Mouse (Mus musculus) heart, embryonic 14.5 days (tissue): ENCODE results near the gene Akt2. TPM values are rescaled to one million over a fixed set of nuclear protein-coding genes. Genes with fewer than 3 reads are reported as not detected.

Experiments
- ATAC-seq: fragments of 200-750 bp; cut with Nextera tagmentation; 2 replicates; pipeline ENCODE4 v1.8.0; 2017; ENCODE audit warnings: low read depth, moderate TSS enrichment; ENCODE audit not compliant: insufficient number of reproducible peaks, insufficient read depth, low FRiP score
- H3K27ac ChIP-seq, 2 experiments: fragments of 200-500 bp in 1 of 2; fragments of 300-500 bp in 1 of 2; sonication (generic) in 1 of 2; replicated peaks in 1 of 2; 2 replicates each; pipeline ENCODE4 v1.5.1; 2012 to 2014; ENCODE audit warnings: low read depth in 2 of 2, low read length in 2 of 2, control low read depth in 1 of 2, mild to moderate bottlenecking in 1 of 2, mixed read lengths in 1 of 2; ENCODE audit not compliant: control insufficient read depth in 1 of 2, insufficient read depth in 1 of 2
- H3K27me3 ChIP-seq: fragments of 300-500 bp; sonication (generic); 2 replicates; pipeline ENCODE4 v1.6.1; 2014; ENCODE audit warnings: mild to moderate bottlenecking, low read length, control low read depth; ENCODE audit not compliant: control insufficient read depth, insufficient read depth
- H3K36me3 ChIP-seq: fragments of 300-500 bp; sonication (generic); 2 replicates; pipeline ENCODE4 v1.6.1; 2014; ENCODE audit warnings: mild to moderate bottlenecking, control low read depth, low read length, mixed read lengths; ENCODE audit not compliant: control insufficient read depth, insufficient read depth
- H3K4me1 ChIP-seq, 2 experiments: fragments of 200-500 bp in 1 of 2; fragments of 300-500 bp in 1 of 2; sonication (generic) in 1 of 2; 2 replicates each; pipeline ENCODE4 v1.6.1; 2012 to 2014; ENCODE audit warnings: low read length in 2 of 2, control low read depth in 1 of 2, mixed read lengths in 1 of 2; ENCODE audit not compliant: control insufficient read depth in 2 of 2, insufficient read depth in 2 of 2
- H3K4me2 ChIP-seq: fragments of 300-500 bp; sonication (generic); 2 replicates; pipeline ENCODE4 v1.6.1; 2014; ENCODE audit warnings: mild to moderate bottlenecking, low read length
- H3K4me3 ChIP-seq, 2 experiments: fragments of 200-500 bp in 1 of 2; fragments of 300-500 bp in 1 of 2; sonication (generic) in 1 of 2; 2 replicates each; pipeline ENCODE4 v1.5.1; 2012 to 2014; ENCODE audit warnings: low read length in 2 of 2, mild to moderate bottlenecking in 2 of 2, control low read depth in 1 of 2, low read depth in 1 of 2, moderate library complexity in 1 of 2; ENCODE audit not compliant: control insufficient read depth in 1 of 2, insufficient read depth in 1 of 2
- H3K9ac ChIP-seq: fragments of 300-500 bp; sonication (generic); 2 replicates; pipeline ENCODE4 v1.6.1; 2014; ENCODE audit warnings: mild to moderate bottlenecking, low read length
- H3K9me3 ChIP-seq: fragments of 300-500 bp; sonication (generic); 2 replicates; pipeline ENCODE4 v1.6.1; 2016; ENCODE audit warnings: low read length, control low read depth; ENCODE audit not compliant: control insufficient read depth
- WGBS: fragments of 180-500 bp; shearing (Covaris S2); extraction: QIAGEN DNeasy Blood & Tissue Kit; methylation state at CpG from one replicate; pipeline ENCODE4 v1.1.7; 2014; 5-methylcytosine and 5-hydroxymethylcytosine counted together
- polyA plus RNA-seq: library from polyadenylated mRNA; unstranded; fragments of >200 nt; fragmentation: Nextera tagmentation; extraction: Ambion mirVana; gene quantifications from 2 replicates; pipeline ENCODE4 v1.2.1, GENCODE M21; 2014

The Akt2 gene
- polyA plus RNA-seq, 1 experiment from 2014 or later: 76.0 TPM

DNA sequence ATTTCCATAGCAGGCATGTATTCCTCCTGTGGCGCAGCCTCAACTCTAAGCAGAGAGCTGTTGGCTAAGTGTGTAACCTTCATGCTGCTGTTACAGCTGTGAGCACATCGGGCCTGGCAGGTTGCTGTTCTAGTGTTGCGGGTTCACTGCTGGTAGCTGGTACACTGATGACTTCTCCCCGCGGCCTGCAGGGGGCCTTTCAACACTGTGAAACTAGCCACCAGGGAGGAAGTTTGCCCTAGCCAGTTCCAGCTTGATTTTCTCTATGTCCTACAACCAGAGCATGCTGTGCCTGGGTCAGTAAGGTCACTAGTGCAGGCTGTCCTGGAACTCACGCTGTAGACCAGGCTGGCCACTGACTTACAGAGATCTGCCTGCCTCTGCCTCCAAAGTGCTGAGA lies 14.4 kb upstream of the Akt2 start:
- H3K27ac ChIP-seq: no peak overlapping the region
- H3K4me2 ChIP-seq: no peak overlapping the region
- no peaks in the 10 kb centered on the region for H3K4me1 ChIP-seq
- no peak overlapping the region for H3K4me3 ChIP-seq
- 72% methylated on average over 6 of the region's 6 CpGs for WGBS
- ATAC-seq: no peak
- no peaks in the 10 kb centered on the region for H3K27me3 ChIP-seq
- peaks cover 84% of the 10 kb centered on the region for H3K36me3 ChIP-seq
- H3K9ac ChIP-seq: no peak overlapping the region
- no peaks in the 10 kb centered on the region for H3K9me3 ChIP-seq

DNA sequence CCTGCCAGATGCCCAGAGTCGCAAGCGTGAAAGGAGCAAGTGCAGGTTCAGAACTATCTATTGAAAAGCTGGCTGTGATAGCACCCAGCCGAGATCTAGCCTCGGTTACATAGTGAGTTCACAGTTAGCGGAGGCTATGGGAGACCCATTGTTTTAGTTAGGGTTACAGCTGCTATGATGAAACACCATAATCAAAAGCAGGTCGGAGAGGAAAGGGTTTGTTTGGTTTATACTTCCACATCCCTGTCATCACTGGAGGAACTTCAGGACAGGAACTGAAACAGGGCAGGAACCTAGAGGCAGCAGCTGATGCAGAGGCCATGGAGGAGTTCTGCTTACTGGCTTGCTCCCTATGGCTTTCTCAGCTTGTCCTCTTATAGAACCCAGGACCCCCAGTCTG lies 13.8 kb upstream of the Akt2 start:
- no peak overlapping the region for H3K27ac ChIP-seq
- 90% methylated on average over 6 of the region's 6 CpGs for WGBS
- H3K27me3 ChIP-seq: no peaks in the 10 kb centered on the region
- H3K4me3 ChIP-seq: no peak overlapping the region
- no peaks in the 10 kb centered on the region for H3K9me3 ChIP-seq
- no peaks in the 10 kb centered on the region for H3K4me1 ChIP-seq
- H3K36me3 ChIP-seq: peaks cover 84% of the 10 kb centered on the region
- no peak overlapping the region for H3K9ac ChIP-seq
- no peak overlapping the region for H3K4me2 ChIP-seq
- no peak for ATAC-seq

DNA sequence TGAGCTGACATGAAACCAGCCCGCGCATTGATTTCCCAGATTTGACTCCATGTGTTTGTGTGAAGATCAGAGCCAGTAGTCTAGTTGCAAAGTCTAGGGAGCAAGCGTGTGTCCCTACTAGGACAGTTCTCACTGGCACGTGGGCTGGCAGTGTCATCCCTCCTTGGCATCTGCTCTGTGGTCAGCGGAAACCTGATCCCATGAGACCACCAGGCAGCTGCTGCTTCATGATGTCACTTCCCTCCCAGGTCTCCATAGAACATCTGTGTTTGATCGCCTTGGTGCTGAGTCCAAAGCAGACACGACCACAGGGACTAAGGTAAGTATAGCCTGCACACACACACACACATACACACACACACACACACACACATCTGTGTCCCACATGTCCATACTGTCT lies 12.9 kb upstream of the Akt2 start:
- Histone ChIP-seq H3K4me1 (no peaks in the 10 kb centered on the region), H3K4me2 (no peak overlapping the region), H3K27ac (no peak overlapping the region), H3K4me3 (no peak overlapping the region), H3K9me3 (no peaks in the 10 kb centered on the region), H3K9ac (no peak overlapping the region), H3K27me3 (no peaks in the 10 kb centered on the region), H3K36me3 (peaks cover 87% of the 10 kb centered on the region)
- 85% methylated on average over 7 of the region's 7 CpGs for WGBS
- ATAC-seq: no peak

DNA sequence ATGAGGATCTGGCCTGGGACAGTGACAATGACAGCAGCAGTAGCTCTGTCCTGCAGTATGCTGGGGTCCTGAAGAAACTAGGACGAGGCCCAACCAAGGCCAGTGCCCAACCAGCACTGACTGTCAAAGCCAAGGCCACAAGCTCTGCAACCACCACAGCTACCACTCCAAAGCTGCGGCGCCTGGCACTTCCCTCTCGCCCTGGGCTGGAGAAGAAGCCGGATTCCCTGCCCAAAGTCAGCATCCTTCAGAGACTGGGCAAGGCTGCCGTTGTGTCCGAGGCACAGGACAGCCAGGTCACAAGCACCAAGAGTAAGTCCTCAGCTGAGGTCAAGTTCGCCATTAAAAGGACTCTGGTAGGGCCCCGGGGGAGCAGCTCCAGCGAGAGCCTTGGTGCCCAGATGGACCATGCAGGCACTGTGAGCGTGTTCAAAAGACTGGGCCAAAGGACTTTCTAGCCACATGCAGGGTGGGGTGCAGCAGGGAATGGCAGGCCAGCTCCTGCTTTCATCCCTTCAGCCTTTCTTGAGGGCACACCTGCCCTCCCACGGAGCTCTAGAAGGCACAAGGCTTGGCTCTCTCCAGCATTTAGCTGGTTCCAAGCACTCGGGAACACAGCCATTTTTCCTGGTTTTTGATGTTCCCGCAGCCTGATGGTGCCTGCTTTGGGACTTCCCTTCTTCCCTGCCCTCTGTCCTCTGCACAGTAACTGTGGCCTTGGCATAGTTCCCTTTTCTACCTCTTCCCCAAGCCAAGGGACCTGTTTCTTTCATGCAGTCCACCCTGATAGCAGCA lies 10.8 kb upstream of the Akt2 start:
- peaks cover 86% of the 10 kb centered on the region for H3K36me3 ChIP-seq
- 90% methylated on average over 14 of the region's 14 CpGs for WGBS
- no peaks in the 10 kb centered on the region for H3K9me3 ChIP-seq
- no peak overlapping the region for H3K4me3 ChIP-seq
- H3K9ac ChIP-seq: no peak overlapping the region
- ATAC-seq: no peak
- H3K27ac ChIP-seq: no peak overlapping the region
- no peaks in the 10 kb centered on the region for H3K27me3 ChIP-seq
- H3K4me1 ChIP-seq: no peaks in the 10 kb centered on the region
- no peak overlapping the region for H3K4me2 ChIP-seq

DNA sequence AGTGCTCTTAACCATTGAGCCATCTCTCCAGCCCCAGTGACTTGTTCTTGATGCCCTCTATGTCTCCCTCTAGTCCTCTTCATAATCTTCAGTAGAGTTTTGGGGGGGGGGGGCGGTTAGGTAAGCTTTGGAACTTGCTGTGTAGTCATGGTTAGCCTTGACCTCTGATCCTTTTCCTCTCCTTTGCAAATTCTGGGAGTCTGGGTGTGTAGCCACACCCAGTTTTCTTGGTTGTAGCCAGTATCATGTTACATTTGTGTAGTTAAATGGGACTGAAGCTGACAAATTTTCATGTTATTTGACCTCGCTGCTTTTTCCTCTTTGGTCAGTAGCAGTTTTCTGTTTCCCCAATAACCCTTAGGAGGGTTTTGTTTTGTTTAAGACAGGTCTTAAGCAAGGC lies 4.5 kb upstream of the Akt2 start:
- ATAC-seq: no peak
- Histone ChIP-seq H3K4me2 (no peak overlapping the region), H3K9ac (no peak overlapping the region), H3K27me3 (no peaks in the 10 kb centered on the region), H3K4me1 (no peaks in the 10 kb centered on the region), H3K4me3 (no peak overlapping the region), H3K27ac (no peak overlapping the region), H3K36me3 (peaks cover 25% of the 10 kb centered on the region), H3K9me3 (no peaks in the 10 kb centered on the region)
- 85% methylated on average over 2 of the region's 2 CpGs for WGBS

DNA sequence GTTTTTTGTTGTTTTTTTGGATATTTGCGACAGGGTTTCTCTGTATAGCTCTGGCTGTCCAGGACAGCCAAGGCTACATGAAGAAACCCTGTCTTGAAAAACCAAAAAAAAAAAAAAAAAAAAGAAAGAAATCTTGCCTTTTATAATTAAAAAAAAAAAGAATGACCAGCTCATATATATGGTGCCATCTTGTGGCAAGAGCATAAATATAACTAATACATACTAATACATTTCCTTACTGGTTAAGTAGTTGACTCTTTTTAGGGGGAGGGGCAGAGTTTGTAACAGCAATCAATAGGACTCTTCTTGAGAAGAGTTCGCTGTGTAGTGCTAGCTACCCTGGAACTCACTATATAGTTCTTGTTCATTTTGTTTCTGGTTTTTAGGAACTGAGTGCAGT lies 3.6 kb upstream of the Akt2 start:
- H3K4me1 ChIP-seq: peaks cover 2% of the 10 kb centered on the region in 2 experiments
- WGBS: 84% methylated on average over 2 of the region's 2 CpGs

DNA sequence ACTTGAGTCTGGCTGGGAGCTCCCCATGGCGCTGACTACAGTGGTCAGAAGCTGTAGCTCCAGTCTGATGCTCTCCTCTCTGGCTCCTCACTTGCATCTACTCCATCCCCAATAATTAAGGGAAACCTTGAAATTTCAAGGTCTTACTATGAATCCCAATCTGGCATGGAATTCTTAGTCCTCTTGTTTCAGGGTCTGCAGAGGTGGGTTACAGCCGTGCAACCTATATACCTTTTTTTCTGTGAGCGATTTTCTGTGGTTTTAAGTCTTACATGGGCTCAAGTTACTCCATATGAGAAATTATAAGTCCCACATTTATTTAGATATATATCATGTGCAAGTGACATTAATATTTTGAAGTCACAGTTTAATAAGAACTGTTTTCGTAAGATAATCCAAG lies 1.3 kb upstream of the Akt2 start:
- Histone ChIP-seq H3K27me3 (no peaks in the 10 kb centered on the region), H3K9ac (no peak overlapping the region), H3K27ac (no peak overlapping the region), H3K9me3 (no peaks in the 10 kb centered on the region), H3K4me1 (peaks cover 10 to 22% of the 10 kb centered on the region in 2 experiments), H3K4me3 (no peak overlapping the region), H3K4me2 (no peak overlapping the region), H3K36me3 (peaks cover 12% of the 10 kb centered on the region)
- no peak for ATAC-seq
- 90% methylated on average over 4 of the region's 4 CpGs for WGBS

More for the DNA sequence above, 3.6 kb upstream of the Akt2 start:
- H3K4me3 ChIP-seq: no peak overlapping the region
- no peak overlapping the region for H3K27ac ChIP-seq
- peaks cover 17% of the 10 kb centered on the region for H3K36me3 ChIP-seq
- no peaks in the 10 kb centered on the region for H3K9me3 ChIP-seq
- ATAC-seq: no peak
- no peaks in the 10 kb centered on the region for H3K27me3 ChIP-seq
- H3K9ac ChIP-seq: no peak overlapping the region
- no peak overlapping the region for H3K4me2 ChIP-seq
